Mouse (Mus musculus) small intestine, adult 2 months (tissue): ENCODE data around the gene Cers3.

ENCODE experiments used
- CTCF ChIP-seq: fragments of 200-500 bp; IDR thresholded peaks from 2 replicates; pipeline ENCODE4 v1.5.1; 2012; ENCODE audit warnings: low read depth, mild to moderate bottlenecking, control low read depth, inconsistent platforms, low read length, moderate library complexity, mixed read lengths; ENCODE audit not compliant: insufficient replicate concordance, insufficient read length; ENCODE audit errors: extremely low read depth
- POLR2A ChIP-seq: fragments of 200-500 bp; IDR thresholded peaks from 2 replicates; pipeline ENCODE4 v1.6.1; 2012; ENCODE audit warnings: low read depth, mild to moderate bottlenecking, control low read depth, inconsistent platforms, low read length, moderate library complexity

GRCm38 (mm10) chr7:66857610-66858009 lies 114.3 kb downstream of the Cers3 start:
- TF ChIP-seq CTCF (no peak), POLR2A (no peak)
